Mouse (Mus musculus): ENCODE data around the gene Gpc5.
A peak's percentile ranks its signal among the peaks of the same experiment; 100 is the strongest.

The Gpc5 gene

DNA sequence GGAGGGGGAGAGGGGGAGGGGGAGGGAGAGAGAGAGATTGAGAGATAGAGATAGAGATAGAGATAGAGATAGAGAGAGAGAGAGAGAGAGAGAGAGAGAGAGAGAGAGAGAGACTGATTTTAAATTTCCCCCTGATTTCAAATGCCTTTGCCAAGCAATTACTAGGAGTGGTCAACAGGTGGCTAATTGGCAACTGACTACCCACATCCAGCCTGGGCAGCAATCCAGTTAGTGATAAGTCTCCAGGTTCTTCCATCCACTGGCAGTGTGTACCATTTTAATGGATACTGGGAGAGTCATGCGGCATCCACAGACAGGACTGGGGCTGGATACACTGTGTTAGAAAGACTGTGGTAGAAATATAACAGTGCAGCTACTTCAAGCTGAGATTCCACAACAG, 1166.1 kb downstream of the Gpc5 start:
- DNase-seq (ENCODE audit: low read depth, low spot score), result no peak

GRCm38 (mm10) chr14:116308541-116308940, 1216.5 kb downstream of the Gpc5 start:
- DNase-seq (ENCODE audit: low read depth, low spot score), result no peak

GRCm38 (mm10) chr14:116317491-116317890, 1225.5 kb downstream of the Gpc5 start:
- DNase-seq (ENCODE audit: low read depth, low spot score), result no peak

GRCm38 (mm10) chr14:116336182-116336581, 1244.2 kb downstream of the Gpc5 start:
- no peak for DNase-seq (ENCODE audit: low read depth, low spot score)

DNA sequence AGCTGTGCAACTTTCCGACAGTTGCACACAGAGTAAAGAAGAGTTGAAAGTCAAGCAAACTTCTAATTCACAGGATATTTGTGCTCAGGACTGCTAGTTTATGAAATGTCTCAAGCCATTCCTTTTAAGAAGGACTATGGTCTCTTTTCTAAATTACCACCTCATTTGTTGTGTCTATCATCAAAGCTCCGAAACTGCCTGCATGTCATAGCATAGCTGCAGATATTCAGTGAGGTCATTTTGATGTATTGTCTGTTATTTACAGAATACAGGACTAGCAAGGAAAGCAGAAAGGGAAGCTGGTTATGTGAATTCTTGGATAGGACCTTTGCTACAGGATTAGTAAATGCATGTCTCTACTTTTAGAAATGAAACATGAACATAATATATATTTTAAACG, 1246.4 kb downstream of the Gpc5 start:
- no peak for DNase-seq (ENCODE audit: low read depth, low spot score)

- no peak for DNase-seq (ENCODE audit: low read depth, low spot score)
These were observed 1256.5 kb downstream of the Gpc5 start for GRCm38 (mm10) chr14:116348560-116348959.

DNA sequence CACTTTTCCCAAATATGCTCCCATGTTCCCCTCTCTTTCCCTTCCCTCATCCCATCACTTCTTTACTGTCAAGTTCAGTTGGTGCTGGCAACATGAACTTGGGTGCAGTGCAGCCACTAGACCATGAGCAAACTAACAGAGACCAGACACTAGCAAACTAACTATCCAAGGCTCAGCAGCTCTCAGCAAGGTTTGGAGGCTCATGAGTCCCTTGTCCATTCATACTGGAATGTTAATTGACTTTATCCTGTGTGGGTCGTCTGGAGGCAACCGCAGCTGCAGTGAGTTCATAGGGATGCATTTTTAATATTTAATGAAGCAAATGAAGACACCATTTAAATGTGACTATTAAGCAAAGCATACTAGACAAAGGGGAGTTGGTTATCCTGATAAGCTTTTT, 1292.6 kb downstream of the Gpc5 start:
- no peak for DNase-seq (ENCODE audit: low read depth, low spot score)

DNA sequence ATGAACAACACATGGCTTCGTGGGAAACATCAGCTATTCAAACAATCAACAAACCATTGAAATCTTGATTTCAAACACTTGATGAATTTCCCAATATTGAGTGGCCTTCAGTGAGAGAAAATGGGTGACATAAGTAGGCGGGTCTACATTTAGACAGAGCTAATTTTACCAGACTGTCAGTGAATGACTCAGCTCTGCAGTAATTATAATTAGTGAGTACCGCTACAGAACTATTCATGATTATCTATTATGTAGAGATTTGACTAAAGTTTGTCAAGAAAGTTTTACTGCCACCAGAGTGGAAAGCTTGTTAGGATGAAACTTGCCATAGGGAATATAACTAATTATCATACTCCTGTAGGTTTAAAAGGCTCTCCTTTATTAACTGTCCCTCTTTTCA, 1323.5 kb downstream of the Gpc5 start:
- no peak for DNase-seq (ENCODE audit: low read depth, low spot score)

DNA sequence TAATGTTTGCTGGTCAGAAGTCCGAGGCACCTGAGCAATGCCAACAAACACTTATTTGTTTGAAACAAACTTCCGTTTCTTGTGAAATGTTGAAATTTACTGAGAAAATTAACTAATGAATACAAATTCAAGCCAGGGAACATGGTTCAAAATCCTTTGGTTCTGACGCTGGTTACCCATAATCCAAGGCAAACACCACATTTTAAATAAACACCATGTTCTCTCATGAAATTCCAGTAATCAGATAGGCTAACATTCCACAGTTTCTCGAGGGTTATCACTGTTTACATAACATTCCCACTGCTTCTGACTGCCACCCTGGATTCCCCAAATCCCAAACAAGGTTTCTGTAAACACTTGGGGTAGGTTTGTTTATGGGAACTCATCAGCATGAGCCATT, 1356.2 kb downstream of the Gpc5 start:
- DNase-seq (ENCODE audit: low read depth, low spot score), result no peak

- DNase-seq (ENCODE audit: low read depth, low spot score), result no peak
These were observed 1361.3 kb downstream of the Gpc5 start for GRCm38 (mm10) chr14:116453356-116453755.

DNA sequence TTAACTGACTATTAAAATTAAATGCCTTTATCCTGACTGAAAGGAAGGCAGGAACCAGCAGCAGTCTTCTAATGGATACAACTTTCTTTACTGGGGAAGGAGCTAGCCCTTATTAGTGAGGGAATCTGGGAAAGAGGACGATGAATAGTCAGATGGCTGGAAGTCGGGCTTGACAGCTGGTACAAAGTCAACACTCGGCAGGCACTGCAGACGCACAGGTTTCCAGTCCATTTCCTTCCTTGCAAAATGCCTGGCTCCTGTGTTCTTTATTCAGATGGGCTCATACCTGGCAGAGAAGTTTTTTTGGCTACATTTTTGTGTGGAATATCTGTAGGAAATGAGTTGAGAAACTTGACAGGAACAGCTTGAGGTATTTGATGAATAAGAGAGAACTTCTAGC, 1364.2 kb downstream of the Gpc5 start:
- no peak for DNase-seq (ENCODE audit: low read depth, low spot score)

- no peak for DNase-seq (ENCODE audit: low read depth, low spot score)
These were observed 1381.6 kb downstream of the Gpc5 start for GRCm38 (mm10) chr14:116473378-116474179.

DNA sequence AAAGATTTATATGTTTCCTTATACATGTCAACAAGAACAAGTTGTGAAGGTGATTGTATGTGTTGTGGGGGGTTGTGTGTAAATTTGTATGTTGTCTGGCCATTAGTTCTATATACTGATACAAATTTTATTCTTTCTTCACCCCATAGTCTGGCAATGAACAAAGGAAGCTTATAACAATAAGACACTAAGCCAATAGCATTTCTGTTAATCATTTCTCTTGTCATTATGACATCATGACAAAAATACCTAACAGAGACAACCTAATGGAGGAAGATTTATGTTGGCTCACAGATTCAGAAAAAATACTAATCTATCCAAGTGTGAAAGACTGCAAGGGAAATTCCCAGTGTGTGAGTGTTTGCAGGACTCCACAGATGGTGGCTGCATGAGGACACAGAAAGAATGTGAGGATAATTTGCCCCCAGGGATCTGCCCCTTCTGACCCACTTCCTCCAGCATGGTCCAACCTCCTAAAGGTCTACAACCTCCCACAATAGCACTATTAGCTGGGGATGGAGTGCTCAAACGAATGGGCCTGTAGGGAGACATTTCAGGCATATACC, 1402.4 kb downstream of the Gpc5 start:
- no peak for DNase-seq (ENCODE audit: low read depth, low spot score)

DNA sequence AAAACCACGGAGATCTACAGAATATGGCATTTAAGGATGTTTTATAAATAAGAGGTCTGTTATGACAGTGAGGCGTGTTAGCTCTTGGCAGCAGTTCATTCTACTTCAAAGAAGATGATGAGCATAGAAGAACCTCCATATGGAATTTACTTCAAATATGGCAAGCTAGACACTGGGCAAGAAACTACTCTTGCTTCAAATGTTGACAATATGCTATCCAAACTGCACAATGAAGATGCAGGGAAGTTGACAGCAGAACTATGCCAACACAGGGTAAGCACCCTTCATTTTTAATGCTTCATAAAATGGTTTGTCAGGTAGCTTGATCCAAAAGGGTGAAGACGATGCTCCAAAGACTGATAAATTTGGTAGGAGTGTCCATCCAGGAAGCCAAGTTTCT, 1446.2 kb downstream of the Gpc5 start:
- no peak for DNase-seq (ENCODE audit: low read depth, low spot score)

- DNase-seq (ENCODE audit: low read depth, low spot score), result no peak
These were observed 1451.7 kb downstream of the Gpc5 start for GRCm38 (mm10) chr14:116543746-116544145.

GRCm38 (mm10) chr14:116551401-116551800, 1459.4 kb downstream of the Gpc5 start:
- DNase-seq (ENCODE audit: low read depth, low spot score), result no peak

DNA sequence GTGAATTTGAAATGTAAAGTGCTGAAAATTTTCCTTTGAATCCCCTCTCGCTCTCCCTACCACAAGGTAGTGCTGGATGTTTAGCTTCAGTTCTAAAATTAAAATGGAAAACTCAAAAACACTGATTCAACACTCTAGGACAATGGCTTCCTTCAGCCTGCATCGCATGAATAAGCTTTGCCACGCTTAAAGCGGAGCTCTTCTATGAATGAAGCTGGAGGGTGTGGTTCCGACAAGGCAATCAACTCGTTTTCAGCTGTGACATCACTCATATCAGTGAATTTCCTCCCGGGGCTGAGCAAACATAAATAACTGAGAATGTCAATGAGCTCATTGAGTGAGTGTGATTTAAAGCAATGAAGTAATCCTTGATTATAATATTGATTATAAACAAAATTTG, 1461.3 kb downstream of the Gpc5 start:
- no peak for DNase-seq (ENCODE audit: low read depth, low spot score)

DNA sequence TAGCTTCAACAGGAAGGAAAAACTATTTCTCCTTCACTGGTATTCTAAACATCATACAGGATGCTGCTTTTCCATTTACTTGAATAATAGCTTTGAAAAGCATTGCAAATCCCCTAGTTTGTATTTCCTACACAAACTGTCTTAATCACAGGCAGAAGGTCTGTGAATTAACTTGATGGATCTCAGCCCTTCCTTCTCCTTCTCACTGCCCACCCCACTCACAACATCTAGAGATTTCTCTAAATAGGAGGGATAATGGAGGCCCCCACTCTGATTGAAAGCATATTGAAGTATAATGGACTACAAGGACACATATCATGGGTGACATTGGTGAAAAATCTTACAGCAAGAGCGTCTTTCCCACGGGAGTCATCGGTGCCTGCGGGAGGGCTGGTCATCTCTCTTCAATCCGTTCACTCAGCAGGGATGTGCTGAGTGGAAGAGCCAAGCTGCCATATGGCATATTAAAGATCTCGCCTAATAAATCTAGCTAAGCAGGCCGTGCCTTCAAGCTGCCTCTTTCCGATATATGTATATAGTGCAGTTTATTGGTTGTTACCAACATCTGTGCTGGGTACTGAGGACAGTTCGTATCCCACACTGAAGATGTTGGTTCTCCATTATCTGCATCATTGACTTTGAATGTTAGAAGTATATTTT, 1466.3 kb downstream of the Gpc5 start:
- DNase-seq (ENCODE audit: low read depth, low spot score), result no peak

DNA sequence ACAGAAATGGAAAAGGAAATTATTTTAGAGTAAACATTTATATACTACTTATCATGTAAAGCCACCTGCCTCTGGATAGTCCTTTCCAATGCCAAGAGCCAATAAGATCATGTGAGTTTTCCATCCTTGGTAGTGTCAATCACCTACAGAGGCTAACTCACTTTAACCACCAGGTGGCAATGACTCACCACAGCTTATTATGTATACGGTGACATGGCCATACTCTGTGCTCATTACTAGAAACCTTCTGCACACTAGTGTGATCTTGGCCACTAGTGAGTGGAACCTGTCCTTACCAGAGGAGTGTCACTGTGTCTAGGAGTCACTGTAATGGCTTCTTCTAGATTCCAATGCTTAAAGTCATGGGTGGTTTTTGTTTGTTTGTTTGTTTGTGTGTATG, 1468.0 kb downstream of the Gpc5 start:
- DNase-seq (ENCODE audit: low read depth, low spot score), result peak; percentile 21

All from R1 (cell line).